Mouse (Mus musculus): ENCODE data around the gene Fgf23.

Gene Fgf23

GRCm38 (mm10) chr6:127114753-127115456, 42.2 kb downstream of the Fgf23 start:
- no peak for DNase-seq (ENCODE audit: low spot score in 2 of 2)

- DNase-seq (ENCODE audit: low spot score in 2 of 2), result no peak
Measured at GRCm38 (mm10) chr6:127122221-127122806, 49.6 kb downstream of the Fgf23 start.

GRCm38 (mm10) chr6:127122996-127123395, 50.3 kb downstream of the Fgf23 start:
- no peak for DNase-seq (ENCODE audit: low spot score in 2 of 2)

- no peak for DNase-seq (ENCODE audit: low spot score in 2 of 2)
Measured at GRCm38 (mm10) chr6:127123506-127123905, 50.8 kb downstream of the Fgf23 start.

- no peak for DNase-seq (ENCODE audit: low spot score in 2 of 2)
Measured at GRCm38 (mm10) chr6:127129659-127130058, 57.0 kb downstream of the Fgf23 start.

- DNase-seq (ENCODE audit: low spot score in 2 of 2), result no peak
Measured at GRCm38 (mm10) chr6:127130377-127130776, 57.7 kb downstream of the Fgf23 start.

Measured in spleen, postnatal 4 days (tissue).